Mouse (Mus musculus): ENCODE data around the gene Hist2h2aa2. TPM values are rescaled to one million over a fixed set of nuclear protein-coding genes. Genes with fewer than 3 reads are reported as not detected.

Gene Hist2h2aa2
- polyA plus RNA-seq, 1 experiment: 6.8 TPM

DNA sequence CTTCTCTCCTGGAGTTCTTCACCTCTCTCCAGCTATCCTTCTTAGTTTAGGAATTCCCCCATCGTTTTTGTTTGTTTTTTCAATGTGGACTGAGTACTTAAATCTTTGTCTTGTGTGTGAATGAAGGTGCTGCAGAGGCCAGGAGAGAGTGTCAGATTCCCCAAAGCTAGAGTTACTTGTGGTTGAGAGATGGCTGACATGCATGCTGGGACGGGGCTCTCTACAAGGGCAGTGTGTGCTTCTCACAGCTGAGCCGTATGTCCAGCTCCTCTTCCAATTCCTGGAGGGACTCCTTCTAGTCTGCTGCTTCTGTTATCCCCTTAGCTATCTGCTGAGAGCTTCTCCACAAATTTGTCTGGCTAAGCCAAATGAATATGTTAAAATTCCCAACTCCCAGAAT, 4.2 kb downstream of the Hist2h2aa2 start:
- no peak for TF ChIP-seq POLR2A (IDR thresholded peaks at IDR 0.05; ENCODE audit: borderline replicate concordance, insufficient read depth, low read length)
- TF ChIP-seq CTCF (IDR thresholded peaks at IDR 0.05; ENCODE audit: borderline replicate concordance, insufficient read depth, low read depth, low read length): no peak
- Histone ChIP-seq H3K27me3 (ENCODE audit: control insufficient read depth, insufficient read depth, low read length) (no peaks in the 10 kb centered on the region), H3K4me1 (ENCODE audit: control insufficient read depth, insufficient read depth, low read length) (no peaks in the 10 kb centered on the region), H3K4me3 (replicated peaks; ENCODE audit: insufficient read depth, low read depth, low read length) (no peak overlapping the region), H3K27ac (ENCODE audit: insufficient read depth, low read length) (no peak overlapping the region)
- 64% methylated on average over 3 of the region's 3 CpGs for WGBS
- no peak for DNase-seq

DNA sequence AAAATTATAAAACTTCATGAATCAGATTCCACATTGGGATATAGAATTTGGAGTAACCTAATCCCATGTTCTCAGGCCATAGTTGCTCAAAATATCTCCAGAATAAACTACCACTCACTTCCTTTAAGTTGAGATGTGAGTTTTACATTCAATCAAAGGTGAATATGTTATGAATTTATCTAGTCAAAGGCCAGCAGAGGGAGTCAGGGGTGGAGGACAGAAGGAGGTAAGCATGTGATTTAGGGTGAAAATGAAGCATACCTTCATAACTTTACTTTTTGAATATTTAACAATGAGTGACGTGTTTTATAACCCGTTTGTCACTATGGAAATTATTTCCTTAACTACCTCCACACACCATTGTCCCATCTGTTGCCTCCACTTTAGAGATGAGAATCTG, 5.2 kb downstream of the Hist2h2aa2 start:
- H3K27me3 ChIP-seq (ENCODE audit: control insufficient read depth, insufficient read depth, low read length): no peaks in the 10 kb centered on the region
- TF ChIP-seq POLR2A (IDR thresholded peaks at IDR 0.05; ENCODE audit: borderline replicate concordance, insufficient read depth, low read length) (no peak), CTCF (IDR thresholded peaks at IDR 0.05; ENCODE audit: borderline replicate concordance, insufficient read depth, low read depth, low read length) (no peak)
- H3K27ac ChIP-seq (ENCODE audit: insufficient read depth, low read length): no peak overlapping the region
- DNase-seq: no peak
- H3K4me1 ChIP-seq (ENCODE audit: control insufficient read depth, insufficient read depth, low read length): no peaks in the 10 kb centered on the region
- 67% methylated on average over 2 of the region's 2 CpGs for WGBS
- no peak overlapping the region for H3K4me3 ChIP-seq (replicated peaks; ENCODE audit: insufficient read depth, low read depth, low read length)

DNA sequence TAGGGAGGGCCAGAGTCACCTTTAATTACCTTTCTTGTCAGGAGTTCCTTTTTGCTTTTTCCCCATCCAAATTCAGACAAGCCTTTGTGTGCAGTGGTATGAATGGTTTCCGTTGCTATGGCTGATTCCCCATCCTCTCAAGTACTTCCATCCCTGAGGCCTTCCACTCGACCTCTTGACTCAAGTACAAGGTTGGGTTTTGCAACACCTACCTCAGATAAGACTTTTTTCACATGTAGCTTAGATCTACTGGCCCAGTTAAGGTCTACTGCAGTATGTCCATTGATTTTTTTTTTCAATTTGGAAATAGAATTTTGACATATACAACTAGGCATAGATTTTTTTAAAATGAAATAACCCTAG, 8.3 kb downstream of the Hist2h2aa2 start:
- no peaks in the 10 kb centered on the region for H3K4me1 ChIP-seq (ENCODE audit: control insufficient read depth, insufficient read depth, low read length)
- DNase-seq: no peak
- WGBS: 68% methylated on average over 2 of the region's 2 CpGs
- TF ChIP-seq CTCF (IDR thresholded peaks at IDR 0.05; ENCODE audit: borderline replicate concordance, insufficient read depth, low read depth, low read length): no peak
- no peak overlapping the region for H3K4me3 ChIP-seq (replicated peaks; ENCODE audit: insufficient read depth, low read depth, low read length)
- H3K27me3 ChIP-seq (ENCODE audit: control insufficient read depth, insufficient read depth, low read length): no peaks in the 10 kb centered on the region
- H3K27ac ChIP-seq (ENCODE audit: insufficient read depth, low read length): 0 out of 2 replicates have a peak overlapping the region, but pooled peaks have one; percentile 21

DNA sequence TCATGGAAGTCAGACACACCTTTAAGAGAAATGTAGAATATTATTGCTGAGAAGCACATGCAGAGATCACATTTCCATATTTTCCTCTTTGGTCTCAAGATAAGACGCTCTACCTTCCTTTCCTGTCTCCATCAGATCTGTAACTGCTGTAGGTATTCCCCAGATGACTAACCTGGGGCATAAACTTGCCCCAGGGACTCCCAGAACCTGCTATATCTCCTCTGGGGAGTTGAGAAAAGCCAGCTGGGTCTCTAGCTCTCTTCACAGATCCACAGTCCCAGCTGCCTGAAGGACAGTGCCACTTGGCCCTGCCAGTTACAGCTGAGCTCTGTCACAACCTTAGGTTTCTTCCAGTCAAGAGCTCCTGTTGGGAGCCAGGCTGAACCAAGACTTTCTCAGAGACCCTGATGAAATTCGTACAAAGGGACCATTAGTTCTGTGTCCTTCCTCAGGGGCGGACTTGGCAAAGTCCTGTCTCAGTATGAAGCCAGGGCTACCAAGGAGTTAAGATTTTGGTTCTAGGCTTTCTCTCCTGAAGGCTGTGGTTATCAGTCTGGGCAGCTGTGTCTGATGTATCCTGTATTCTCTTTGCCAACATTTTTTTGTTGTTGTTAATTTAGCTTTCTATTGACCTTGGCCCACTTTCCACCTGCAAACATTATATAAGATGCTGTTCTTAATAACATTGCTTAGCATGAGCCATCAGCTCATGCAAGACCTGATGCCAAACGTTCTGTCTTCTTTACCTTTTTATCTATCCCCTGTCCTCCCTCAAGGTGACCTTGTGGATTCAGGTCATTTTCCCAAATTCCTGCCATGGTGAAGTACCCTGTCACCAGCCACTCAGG, 8.9 kb downstream of the Hist2h2aa2 start:
- Histone ChIP-seq H3K27ac (ENCODE audit: insufficient read depth, low read length) (0 out of 2 replicates have a peak overlapping the region, but pooled peaks have one; percentile 21), H3K4me1 (ENCODE audit: control insufficient read depth, insufficient read depth, low read length) (no peaks in the 10 kb centered on the region), H3K4me3 (replicated peaks; ENCODE audit: insufficient read depth, low read depth, low read length) (no peak overlapping the region), H3K27me3 (ENCODE audit: control insufficient read depth, insufficient read depth, low read length) (no peaks in the 10 kb centered on the region)
- no peak for TF ChIP-seq CTCF (IDR thresholded peaks at IDR 0.05; ENCODE audit: borderline replicate concordance, insufficient read depth, low read depth, low read length)
- TF ChIP-seq POLR2A (IDR thresholded peaks at IDR 0.05; ENCODE audit: borderline replicate concordance, insufficient read depth, low read length): no peak
- DNase-seq: no peak
- WGBS: 67% methylated on average over 4 of the region's 4 CpGs

DNA sequence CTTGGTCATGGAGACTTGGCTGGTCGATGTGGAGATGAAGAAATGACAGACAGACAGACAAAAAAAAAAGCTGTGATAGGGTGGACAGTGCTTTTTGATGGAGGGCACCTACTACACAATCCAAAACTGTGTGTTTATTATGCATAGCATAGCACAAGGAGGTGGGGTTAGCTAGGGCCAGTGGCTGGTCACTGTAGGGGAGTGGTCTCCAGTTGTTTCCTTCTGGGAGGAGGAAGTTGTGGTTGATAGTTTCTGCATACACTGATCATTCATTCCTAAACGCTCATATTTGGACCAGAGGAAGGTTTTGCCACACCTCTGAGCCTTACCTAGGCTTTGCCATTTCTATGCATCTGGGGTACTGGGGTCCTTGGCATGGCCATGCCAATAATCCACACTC, 9.7 kb downstream of the Hist2h2aa2 start:
- Histone ChIP-seq H3K27me3 (ENCODE audit: control insufficient read depth, insufficient read depth, low read length) (no peaks in the 10 kb centered on the region), H3K27ac (ENCODE audit: insufficient read depth, low read length) (no peak overlapping the region), H3K4me3 (replicated peaks; ENCODE audit: insufficient read depth, low read depth, low read length) (no peak overlapping the region), H3K4me1 (ENCODE audit: control insufficient read depth, insufficient read depth, low read length) (peaks cover 3% of the 10 kb centered on the region; the same call in 1 of the 2 replicates)
- TF ChIP-seq CTCF (IDR thresholded peaks at IDR 0.05; ENCODE audit: borderline replicate concordance, insufficient read depth, low read depth, low read length) (no peak), POLR2A (IDR thresholded peaks at IDR 0.05; ENCODE audit: borderline replicate concordance, insufficient read depth, low read length) (no peak)
- no peak for DNase-seq
- WGBS: 83% methylated on average over 2 of the region's 2 CpGs

DNA sequence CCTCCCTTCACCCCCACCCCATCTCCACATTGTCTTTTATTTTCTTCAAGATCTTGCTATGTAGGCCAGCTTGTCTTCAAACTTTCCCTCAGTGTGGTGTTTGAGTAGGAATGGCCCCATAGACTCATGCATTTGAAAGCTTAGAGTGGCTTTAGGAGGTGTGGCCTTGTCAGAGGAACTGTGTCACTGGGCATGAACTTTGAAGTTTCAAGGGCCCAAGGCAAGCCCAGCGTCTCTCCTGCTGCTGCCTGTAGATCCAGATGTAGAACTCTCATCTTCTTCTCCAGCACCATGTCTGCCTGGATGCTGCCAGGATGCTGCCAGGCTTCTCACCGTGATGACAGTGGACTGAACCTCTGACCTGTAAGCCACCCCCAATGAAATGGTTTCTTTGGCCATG, 11.2 kb downstream of the Hist2h2aa2 start:
- WGBS: 82% methylated on average over 2 of the region's 2 CpGs
- Histone ChIP-seq H3K4me1 (ENCODE audit: control insufficient read depth, insufficient read depth, low read length) (peaks cover 8% of the 10 kb centered on the region; the same call in 1 of the 2 replicates), H3K27me3 (ENCODE audit: control insufficient read depth, insufficient read depth, low read length) (no peaks in the 10 kb centered on the region), H3K4me3 (replicated peaks; ENCODE audit: insufficient read depth, low read depth, low read length) (no peak overlapping the region), H3K27ac (ENCODE audit: insufficient read depth, low read length) (no peak overlapping the region)
- TF ChIP-seq POLR2A (IDR thresholded peaks at IDR 0.05; ENCODE audit: borderline replicate concordance, insufficient read depth, low read length) (no peak), CTCF (IDR thresholded peaks at IDR 0.05; ENCODE audit: borderline replicate concordance, insufficient read depth, low read depth, low read length) (no peak)
- DNase-seq: no peak

DNA sequence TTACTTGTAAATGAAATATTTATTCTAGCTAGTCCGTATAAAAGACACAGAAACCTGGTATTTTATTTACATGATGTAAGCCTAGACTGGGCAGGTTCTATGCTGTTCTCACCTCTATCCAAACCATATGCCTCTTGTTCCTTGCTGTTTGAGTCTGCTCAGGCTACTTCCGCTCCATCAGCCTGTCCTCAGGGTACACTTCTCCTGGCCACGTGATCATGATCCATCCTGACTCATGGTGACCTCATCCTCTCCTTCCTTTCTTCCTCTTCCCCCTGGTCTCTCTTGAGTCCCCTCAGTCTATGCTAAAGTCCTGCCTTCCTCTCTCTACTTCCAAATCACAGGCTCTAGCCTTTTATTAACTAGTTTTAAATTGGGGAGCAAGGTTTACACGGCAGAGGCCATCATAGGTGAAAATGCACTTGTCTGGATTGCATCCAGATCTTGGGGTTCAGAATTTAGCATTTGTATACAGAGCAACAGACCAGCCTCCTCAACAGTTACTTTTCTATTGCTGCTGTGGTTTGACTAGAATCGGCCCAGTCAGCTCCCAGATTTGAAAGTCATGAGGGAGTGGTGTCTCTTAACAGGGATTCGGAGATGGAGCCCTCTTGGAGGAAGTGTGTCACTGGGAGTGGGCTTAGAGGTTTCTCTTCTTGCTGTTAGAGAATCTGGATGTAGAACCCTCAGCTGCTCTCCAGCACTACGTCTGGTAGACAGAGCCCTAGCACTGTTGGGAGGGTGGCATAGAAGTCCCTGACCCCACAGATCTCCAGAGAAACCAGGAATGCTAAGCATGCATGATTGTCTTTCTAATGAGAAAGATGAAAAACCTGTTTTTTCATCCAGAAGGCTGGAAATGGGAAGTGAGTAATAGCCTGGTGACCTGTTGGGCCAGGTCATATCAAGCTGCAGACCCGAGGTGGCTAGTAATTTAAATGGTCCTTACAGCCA, 13.1 kb downstream of the Hist2h2aa2 start:
- no peaks in the 10 kb centered on the region for H3K27me3 ChIP-seq (ENCODE audit: control insufficient read depth, insufficient read depth, low read length)
- TF ChIP-seq POLR2A (IDR thresholded peaks at IDR 0.05; ENCODE audit: borderline replicate concordance, insufficient read depth, low read length) (no peak), CTCF (IDR thresholded peaks at IDR 0.05; ENCODE audit: borderline replicate concordance, insufficient read depth, low read depth, low read length) (no peak)
- WGBS: 71% methylated on average over 8 of the region's 8 CpGs

More for the DNA sequence above, 13.1 kb downstream of the Hist2h2aa2 start:
- H3K4me3 ChIP-seq (replicated peaks; ENCODE audit: insufficient read depth, low read depth, low read length): no peak overlapping the region
- DNase-seq: no peak
- peaks cover 12% of the 10 kb centered on the region; the same call in 1 of the 2 replicates for H3K4me1 ChIP-seq (ENCODE audit: control insufficient read depth, insufficient read depth, low read length)
- H3K27ac ChIP-seq (ENCODE audit: insufficient read depth, low read length): no peak overlapping the region
